Mouse (Mus musculus): ENCODE data around the gene 4833423E24Rik.
A peak's percentile ranks its signal among the peaks of the same experiment; 100 is the strongest.

The 4833423E24Rik gene

DNA sequence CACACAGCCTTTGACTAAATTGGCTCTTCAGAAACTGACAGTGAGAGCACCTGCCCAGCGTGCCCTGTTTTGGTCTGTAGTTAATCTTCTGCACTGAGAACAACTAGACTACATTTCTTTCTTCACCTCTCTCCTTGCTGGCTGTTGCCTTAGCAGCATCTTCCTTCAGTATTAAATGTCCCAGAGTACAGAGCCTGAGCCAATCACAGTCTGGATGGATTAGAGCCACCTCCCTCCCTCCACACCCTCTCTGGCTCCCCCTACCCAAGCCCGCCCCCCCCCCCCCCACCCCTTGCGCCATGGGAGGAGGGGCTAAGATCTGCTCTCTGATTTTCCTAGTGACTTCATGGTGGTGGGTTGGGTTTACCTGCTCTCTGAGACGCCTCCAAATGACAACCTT, at the start of gene 4833423E24Rik:
4833423E24Rik (minus strand) TSS at position 146 of the 400 bp plus-strand sequence.
- no peak for DNase-seq (ENCODE audit: low read depth, low spot score)

GRCm38 (mm10) chr2:85561187-85561586, 42.4 kb upstream of the 4833423E24Rik start:
- DNase-seq (ENCODE audit: low read depth, low spot score) = peak; percentile 50

GRCm38 (mm10) chr2:85560226-85560625, 41.4 kb upstream of the 4833423E24Rik start:
- DNase-seq (ENCODE audit: low read depth, low spot score) = no peak

DNA sequence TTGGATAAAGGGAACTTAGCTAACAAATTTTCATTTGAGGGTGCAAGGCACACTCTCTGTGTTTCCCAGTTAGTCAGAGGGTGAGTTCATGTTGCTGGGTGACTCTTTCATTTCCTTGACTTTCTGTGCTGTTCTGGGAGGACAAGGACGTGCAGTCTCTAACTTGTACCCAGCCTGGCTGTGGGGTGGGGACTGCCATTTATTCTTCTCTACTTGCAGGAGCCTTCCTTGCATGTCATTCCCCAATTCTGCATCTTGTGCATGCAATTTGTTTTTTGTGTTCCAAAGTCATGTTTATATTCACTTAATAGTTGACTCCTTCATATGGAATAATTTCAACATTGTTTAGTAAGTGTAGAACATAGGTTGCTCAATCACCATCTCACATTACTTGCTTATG, 36.0 kb upstream of the 4833423E24Rik start:
- DNase-seq (ENCODE audit: low read depth, low spot score) = no peak

GRCm38 (mm10) chr2:85533934-85534333, 15.1 kb upstream of the 4833423E24Rik start:
- no peak for DNase-seq (ENCODE audit: low read depth, low spot score)

- DNase-seq (ENCODE audit: low read depth, low spot score) = no peak
Observed at GRCm38 (mm10) chr2:85532082-85532778, 13.4 kb upstream of the 4833423E24Rik start.

DNA sequence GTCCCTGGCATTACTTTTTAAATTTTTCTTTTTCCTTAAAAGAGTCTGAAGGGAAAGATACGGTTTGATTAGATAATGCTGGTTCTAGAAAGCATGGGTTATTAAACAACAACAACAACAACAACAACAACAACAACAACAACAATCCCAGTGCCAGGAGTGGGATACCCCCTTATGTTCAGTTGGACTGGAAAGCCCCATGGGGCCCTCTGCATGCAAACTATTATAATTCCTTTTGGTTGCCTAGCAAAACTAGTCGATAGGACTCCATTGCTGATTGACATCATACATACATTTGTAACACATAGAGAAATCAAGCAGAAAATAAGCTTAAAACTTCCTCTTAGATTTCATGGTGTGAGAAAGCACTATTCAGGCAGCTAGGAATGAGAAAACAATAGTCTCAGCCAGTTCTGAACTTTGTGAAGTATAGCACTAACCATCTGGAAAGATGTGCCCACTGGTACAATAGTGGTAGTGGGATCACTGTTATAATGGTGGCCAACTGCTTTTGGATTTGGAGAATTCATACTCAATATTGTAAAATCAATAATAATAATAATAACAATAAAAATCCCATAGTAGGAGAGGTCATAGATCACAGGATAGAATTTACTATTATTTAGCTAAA, 4.2 kb upstream of the 4833423E24Rik start:
- DNase-seq (ENCODE audit: low read depth, low spot score) = no peak

- DNase-seq (ENCODE audit: low read depth, low spot score) = no peak
Observed at GRCm38 (mm10) chr2:85518292-85518691, 532 bp downstream of the 4833423E24Rik start.

DNA sequence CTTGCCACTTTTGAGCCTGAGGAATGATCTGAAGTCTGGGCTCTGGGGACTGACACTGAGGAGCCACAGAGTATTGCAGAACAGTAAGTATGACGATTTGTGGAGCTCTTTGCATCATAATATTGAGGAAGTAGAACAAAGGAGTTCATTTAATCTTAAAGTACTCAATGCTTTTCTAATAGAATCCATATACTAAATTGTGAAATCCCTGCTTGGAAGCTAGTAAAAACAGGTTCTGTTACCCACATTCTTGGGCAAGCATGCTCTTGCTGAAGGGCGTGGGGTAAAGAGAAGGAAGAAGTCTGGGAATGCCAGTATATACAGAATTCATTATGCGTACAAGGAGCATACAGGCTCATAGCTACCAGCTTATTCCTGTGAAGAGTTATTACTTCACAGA, 8.4 kb downstream of the 4833423E24Rik start:
- no peak for DNase-seq (ENCODE audit: low read depth, low spot score)

GRCm38 (mm10) chr2:85490396-85490795, 28.4 kb downstream of the 4833423E24Rik start:
- DNase-seq (ENCODE audit: low read depth, low spot score) = no peak

- no peak for DNase-seq (ENCODE audit: low read depth, low spot score)
Observed at GRCm38 (mm10) chr2:85466801-85467325, 52.0 kb downstream of the 4833423E24Rik start.

GRCm38 (mm10) chr2:85443539-85443938, 75.3 kb downstream of the 4833423E24Rik start, which contains the start of gene Olfr995:
Gene Olfr995 (minus strand): TSS chr2:85443639.
- DNase-seq (ENCODE audit: low read depth, low spot score) = no peak

DNA sequence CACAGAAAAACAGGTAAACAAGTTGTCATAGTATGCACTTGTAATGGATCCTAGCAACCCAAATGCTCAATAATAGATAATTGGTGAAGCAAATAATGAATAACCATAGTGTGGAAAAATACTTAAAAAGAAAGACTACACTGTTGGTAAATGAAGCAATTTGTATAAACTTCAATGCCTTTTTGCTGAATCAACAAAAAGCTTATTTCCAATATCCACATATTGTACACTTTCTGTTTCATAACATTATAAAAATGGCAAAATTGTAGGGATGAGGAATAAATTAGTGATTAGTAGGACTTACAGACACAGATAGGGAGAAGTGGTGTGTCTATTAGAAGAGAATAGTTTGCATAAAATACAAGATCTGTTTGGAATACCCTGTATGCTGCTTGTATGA, 76.3 kb downstream of the 4833423E24Rik start:
- DNase-seq (ENCODE audit: low read depth, low spot score) = no peak

DNA sequence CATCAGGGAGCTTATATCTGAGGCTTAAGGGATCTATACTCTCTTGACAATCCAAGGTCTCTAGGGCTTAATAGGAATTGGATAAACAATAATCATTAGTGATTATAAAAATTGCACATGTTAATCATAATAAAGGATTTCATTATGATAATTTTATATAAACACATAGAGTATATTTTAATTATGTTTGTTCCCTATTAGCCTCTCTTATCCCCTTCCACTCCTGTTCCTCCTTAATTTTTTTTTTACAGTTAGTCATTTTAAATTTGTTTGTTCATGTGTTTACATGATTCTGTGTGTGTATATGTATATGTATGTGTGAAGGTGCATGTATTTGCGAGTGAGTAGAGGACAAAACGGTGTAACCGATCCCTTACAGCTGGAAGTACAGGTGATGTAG, 82.5 kb downstream of the 4833423E24Rik start, which contains the start of gene Olfr994:
Olfr994 (minus strand) TSS at position 101 of the 400 bp plus-strand sequence.
- no peak for DNase-seq (ENCODE audit: low read depth, low spot score)
